Mouse (Mus musculus) frontal cortex, postnatal 25 days (tissue): ENCODE results near the gene Cacna1c.

Experiments
- DNase-seq, 2 experiments: peaks; one replicate each; pipeline ENCODE4 v3.0.0; 2022; ENCODE audit warnings: low spot score in 2 of 2

The Cacna1c gene

GRCm38 (mm10) chr6:118963283-118963682 lies 232.9 kb downstream of the Cacna1c start:
- no peak for DNase-seq

DNA sequence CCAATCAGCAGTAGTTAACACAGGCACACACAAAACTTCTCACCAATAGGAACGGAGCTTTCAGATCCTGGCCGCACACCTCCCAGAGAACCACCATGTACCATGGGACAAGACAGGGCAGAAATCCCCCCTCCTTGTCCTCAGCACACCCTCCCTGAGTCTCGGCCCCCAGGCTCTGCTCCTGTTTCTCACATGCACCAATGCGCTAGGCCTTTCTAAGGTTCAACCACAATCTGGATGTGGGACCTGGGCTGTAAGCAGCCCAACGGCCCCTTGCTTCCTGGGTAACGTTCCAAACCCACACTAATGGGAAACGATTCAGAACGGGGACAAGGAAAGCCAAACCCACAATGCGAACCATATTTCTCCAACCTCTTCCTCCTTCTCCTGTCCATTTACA lies 237.7 kb downstream of the Cacna1c start:
- no peak for DNase-seq

- no peak for DNase-seq
Observed at GRCm38 (mm10) chr6:118956234-118956633, 240.0 kb downstream of the Cacna1c start.

DNA sequence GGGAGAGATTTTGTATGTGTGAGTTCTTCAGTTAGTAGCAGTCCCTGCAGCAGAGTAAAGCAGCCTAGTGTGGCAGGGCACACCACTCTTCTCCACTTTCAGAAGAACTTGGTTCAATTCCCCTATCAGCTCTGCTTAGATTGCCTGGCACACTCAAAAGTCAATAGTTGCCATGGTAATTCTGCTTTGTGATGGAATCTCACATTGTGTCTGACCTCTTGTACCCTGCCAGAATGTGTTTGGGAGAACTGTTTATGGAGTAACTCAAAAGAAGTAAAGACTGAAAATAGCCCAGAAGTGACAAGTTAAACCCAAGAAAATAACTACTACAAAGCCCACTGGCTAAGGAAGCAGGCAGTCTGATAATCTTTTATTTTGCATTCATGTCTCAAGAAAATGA lies 240.4 kb downstream of the Cacna1c start:
- DNase-seq = no peak

- no peak for DNase-seq
Observed at GRCm38 (mm10) chr6:118954988-118955554, 241.1 kb downstream of the Cacna1c start.

- no peak for DNase-seq
Observed at GRCm38 (mm10) chr6:118952377-118952776, 243.8 kb downstream of the Cacna1c start.

GRCm38 (mm10) chr6:118950190-118950589 lies 246.0 kb downstream of the Cacna1c start:
- no peak for DNase-seq

- no peak for DNase-seq
Observed at GRCm38 (mm10) chr6:118947286-118947685, 248.9 kb downstream of the Cacna1c start.

- no peak for DNase-seq
Observed at GRCm38 (mm10) chr6:118946660-118947059, 249.6 kb downstream of the Cacna1c start.

DNA sequence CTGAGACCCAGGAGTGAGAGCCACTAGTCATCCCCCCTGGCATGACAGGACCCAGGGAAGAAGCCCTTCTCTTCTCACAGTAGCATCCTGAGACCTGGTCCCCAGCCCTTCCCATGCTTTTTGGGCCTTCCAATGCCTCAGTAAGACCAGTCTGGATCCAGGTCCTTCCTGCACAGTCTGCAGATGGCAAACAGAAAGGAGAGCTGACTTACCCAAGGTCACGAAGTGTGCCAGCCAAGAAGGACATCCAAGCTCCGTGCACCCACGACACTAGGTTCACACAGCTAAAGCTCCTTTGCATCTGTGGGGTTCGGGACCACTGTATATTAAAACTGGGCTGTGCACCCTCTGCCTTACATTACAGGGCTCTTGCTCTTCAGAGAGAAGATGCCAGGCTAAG lies 252.1 kb downstream of the Cacna1c start:
- DNase-seq = no peak

- DNase-seq = no peak
Observed at GRCm38 (mm10) chr6:118941816-118942215, 254.4 kb downstream of the Cacna1c start.

GRCm38 (mm10) chr6:118941036-118941435 lies 255.2 kb downstream of the Cacna1c start:
- no peak for DNase-seq

- no peak for DNase-seq
Observed at GRCm38 (mm10) chr6:118939626-118940025, 256.6 kb downstream of the Cacna1c start.

GRCm38 (mm10) chr6:118938386-118939096 lies 257.7 kb downstream of the Cacna1c start:
- DNase-seq = no peak

- no peak for DNase-seq
Observed at GRCm38 (mm10) chr6:118937536-118937935, 258.7 kb downstream of the Cacna1c start.

- no peak for DNase-seq
Observed at GRCm38 (mm10) chr6:118935520-118936415, 260.4 kb downstream of the Cacna1c start.

DNA sequence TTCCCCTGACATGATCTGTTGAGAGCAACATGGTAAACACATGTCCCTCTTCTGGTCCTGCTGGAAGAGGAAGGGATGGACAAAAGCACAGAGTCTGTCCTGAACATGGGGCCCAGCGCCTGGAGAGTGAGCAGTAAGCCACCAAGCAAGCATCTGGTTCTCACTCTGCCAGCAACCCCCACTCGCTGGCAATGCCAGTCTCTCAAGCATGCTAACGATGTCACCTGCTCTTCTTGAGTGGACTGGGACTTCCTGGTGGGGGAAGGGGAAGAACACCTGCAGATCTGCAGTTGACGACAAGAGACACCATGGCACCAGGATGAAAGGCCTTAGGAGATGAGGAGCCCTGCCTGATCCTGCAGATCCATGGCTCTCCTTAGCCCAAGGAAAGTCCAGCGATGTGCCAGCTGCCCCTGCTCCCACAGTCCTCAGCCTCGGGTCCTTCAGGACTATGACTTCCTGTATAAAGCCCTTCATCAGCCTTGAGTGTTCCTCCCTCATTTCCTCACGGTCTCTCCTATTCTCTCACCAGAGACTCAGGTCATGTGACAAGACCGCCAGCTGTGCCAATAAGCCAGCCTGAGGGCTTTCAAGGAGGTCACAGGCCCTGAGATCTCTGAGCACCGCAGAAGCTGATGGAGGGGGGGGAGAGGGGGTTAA lies 261.8 kb downstream of the Cacna1c start:
- DNase-seq = no peak

- DNase-seq = no peak
Observed at GRCm38 (mm10) chr6:118933017-118933594, 263.1 kb downstream of the Cacna1c start.

DNA sequence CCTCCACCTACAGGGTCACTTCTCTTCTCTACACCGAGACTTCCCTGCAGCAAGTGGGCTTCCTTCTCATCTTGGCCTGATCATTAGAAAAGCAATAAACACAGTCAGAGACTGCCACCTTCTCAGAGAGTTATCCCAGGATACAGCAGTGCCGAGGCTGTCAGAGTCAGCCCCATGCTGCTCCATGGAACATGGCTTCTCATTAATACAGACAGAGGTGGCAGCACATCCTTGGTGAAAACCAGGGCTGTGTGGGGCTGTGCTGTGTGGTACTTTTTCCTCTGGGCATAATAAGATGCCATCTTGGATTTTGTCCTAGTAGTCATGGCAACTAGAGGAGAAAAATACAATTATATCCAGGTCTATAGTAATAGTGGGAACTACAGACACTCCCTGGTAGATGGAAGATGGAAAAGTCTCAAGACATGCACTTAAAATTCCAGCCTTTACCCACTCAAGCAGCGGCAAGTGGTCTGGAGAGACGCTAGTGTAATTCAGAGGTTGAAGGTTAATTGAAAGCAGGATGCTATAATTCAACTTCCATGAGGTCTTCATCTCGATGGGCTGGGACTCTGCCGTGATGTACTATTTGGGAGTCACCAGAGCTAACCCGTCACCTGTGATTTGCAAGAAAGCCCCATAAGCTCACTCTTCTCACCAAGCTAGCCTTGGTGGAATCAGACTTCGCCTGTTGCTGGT lies 264.1 kb downstream of the Cacna1c start:
- DNase-seq = no peak

DNA sequence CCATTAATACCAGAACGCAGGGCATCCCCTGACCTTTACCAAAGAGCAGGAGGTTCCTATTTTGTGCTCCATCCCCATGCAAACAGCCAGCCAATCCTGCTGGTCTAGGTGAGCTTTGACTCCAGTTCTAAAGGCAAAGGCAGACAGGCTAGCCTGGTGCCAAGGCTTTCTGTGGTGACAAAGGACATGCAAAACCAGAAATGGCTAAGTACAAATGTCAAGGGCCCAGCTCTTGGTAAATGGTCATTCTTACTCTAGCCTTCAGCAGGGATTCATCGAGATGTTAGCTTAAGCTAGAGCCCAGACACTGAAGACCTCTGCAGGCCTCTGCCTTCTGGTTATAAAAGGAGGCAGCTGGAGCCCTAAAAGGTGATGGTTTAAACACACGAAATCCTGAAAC lies 269.5 kb downstream of the Cacna1c start:
- no peak for DNase-seq

GRCm38 (mm10) chr6:118924426-118924825 lies 271.8 kb downstream of the Cacna1c start:
- DNase-seq = no peak
